Mouse (Mus musculus) kidney, embryonic 15.5 days (tissue): ENCODE measurements around the gene Zcchc8. TPM values are rescaled to one million over a fixed set of nuclear protein-coding genes. Genes with fewer than 3 reads are reported as not detected.
A peak's percentile ranks its signal among the peaks of the same experiment; 100 is the strongest.

ENCODE experiments used
- ATAC-seq: fragments of 200-750 bp; cut with Nextera tagmentation; replicated peaks from 2 replicates; pipeline ENCODE4 v1.8.0; 2017; ENCODE audit warnings: moderate TSS enrichment; ENCODE audit not compliant: low FRiP score
- H3K27ac ChIP-seq: fragments of 300-500 bp; sonication (generic); 2 replicates; pipeline ENCODE4 v1.5.1; 2015; ENCODE audit warnings: mild to moderate bottlenecking, inconsistent platforms
- H3K27me3 ChIP-seq: fragments of 300-500 bp; sonication (generic); 2 replicates; pipeline ENCODE4 v1.6.1; 2015; ENCODE audit warnings: inconsistent platforms
- H3K36me3 ChIP-seq: fragments of 300-500 bp; sonication (generic); 2 replicates; pipeline ENCODE4 v1.6.1; 2015; ENCODE audit warnings: inconsistent platforms
- H3K4me1 ChIP-seq: fragments of 300-500 bp; sonication (generic); 2 replicates; pipeline ENCODE4 v1.6.1; 2015; ENCODE audit warnings: inconsistent platforms
- H3K4me2 ChIP-seq: fragments of 300-500 bp; sonication (generic); 2 replicates; pipeline ENCODE4 v1.6.1; 2015; ENCODE audit warnings: moderate library complexity, mild to moderate bottlenecking, inconsistent platforms
- H3K4me3 ChIP-seq: fragments of 300-500 bp; sonication (generic); replicated peaks from 2 replicates; pipeline ENCODE4 v1.5.1; 2015; ENCODE audit warnings: mild to moderate bottlenecking, inconsistent platforms
- H3K9ac ChIP-seq: fragments of 300-500 bp; sonication (generic); 2 replicates; pipeline ENCODE4 v1.6.1; 2015; ENCODE audit warnings: mild to moderate bottlenecking, inconsistent platforms
- H3K9me3 ChIP-seq: fragments of 300-500 bp; sonication (generic); replicated peaks from 2 replicates; pipeline ENCODE4 v1.6.1; 2016; ENCODE audit warnings: inconsistent platforms
- WGBS: fragments of 180-500 bp; shearing (Covaris S2); methylation state at CpG from one replicate; pipeline ENCODE4 v1.1.7; 2015; ENCODE audit warnings: mixed read lengths; 5-methylcytosine and 5-hydroxymethylcytosine counted together
- polyA plus RNA-seq: library from polyadenylated mRNA; unstranded; fragments of >200 nt; fragmentation: Nextera tagmentation; extraction: Ambion mirVana; gene quantifications from 2 replicates; pipeline ENCODE4 v1.2.1, GENCODE M21; 2015

The Zcchc8 gene
- polyA plus RNA-seq, 1 experiment from 2014 or later, result 83.5 TPM

- peaks cover 19% of the 10 kb centered on the region for H3K4me1 ChIP-seq
- no peak overlapping the region for H3K4me3 ChIP-seq
- WGBS, result 44% methylated on average over 7 of the region's 7 CpGs
- H3K9me3 ChIP-seq, result no peaks in the 10 kb centered on the region
- peaks cover 21% of the 10 kb centered on the region for H3K36me3 ChIP-seq
- no peak overlapping the region for H3K27ac ChIP-seq
- H3K4me2 ChIP-seq, result no peak overlapping the region
- ATAC-seq, result no peak
- no peaks in the 10 kb centered on the region for H3K27me3 ChIP-seq
- H3K9ac ChIP-seq, result no peak overlapping the region
Measured at GRCm38 (mm10) chr5:123657651-123658050, 63.2 kb downstream of the Zcchc8 start.

DNA sequence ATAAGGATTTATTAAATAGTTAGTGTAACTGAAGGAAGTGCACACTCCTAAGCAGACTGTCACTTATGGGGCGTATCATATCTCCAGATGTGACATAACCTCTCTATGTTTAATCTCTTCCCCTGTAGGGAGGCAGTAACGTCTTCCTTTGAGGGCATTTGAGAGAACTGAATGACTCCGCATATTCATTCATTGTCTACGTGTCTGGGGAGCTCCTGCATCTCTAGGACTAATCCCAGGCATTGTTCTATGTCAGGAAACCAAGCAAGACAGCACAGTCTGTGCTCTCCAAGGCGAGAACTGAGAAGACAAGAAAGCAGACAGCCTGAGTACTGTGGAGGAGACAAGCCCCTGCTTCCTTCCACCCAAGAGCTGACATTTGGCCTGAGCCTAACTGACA is 66.0 kb downstream of the Zcchc8 start:
- no peak for ATAC-seq
- WGBS, result 70% methylated on average over 5 of the region's 5 CpGs
- Histone ChIP-seq H3K4me1 (peaks cover 5% of the 10 kb centered on the region; the same call in 1 of the 2 replicates), H3K36me3 (peaks cover 33% of the 10 kb centered on the region), H3K27ac (peak overlapping the region; percentile 45; the same call in 1 of the 2 replicates), H3K4me3 (no peak overlapping the region), H3K27me3 (no peaks in the 10 kb centered on the region), H3K9me3 (no peaks in the 10 kb centered on the region), H3K4me2 (no peak overlapping the region), H3K9ac (no peak overlapping the region)

DNA sequence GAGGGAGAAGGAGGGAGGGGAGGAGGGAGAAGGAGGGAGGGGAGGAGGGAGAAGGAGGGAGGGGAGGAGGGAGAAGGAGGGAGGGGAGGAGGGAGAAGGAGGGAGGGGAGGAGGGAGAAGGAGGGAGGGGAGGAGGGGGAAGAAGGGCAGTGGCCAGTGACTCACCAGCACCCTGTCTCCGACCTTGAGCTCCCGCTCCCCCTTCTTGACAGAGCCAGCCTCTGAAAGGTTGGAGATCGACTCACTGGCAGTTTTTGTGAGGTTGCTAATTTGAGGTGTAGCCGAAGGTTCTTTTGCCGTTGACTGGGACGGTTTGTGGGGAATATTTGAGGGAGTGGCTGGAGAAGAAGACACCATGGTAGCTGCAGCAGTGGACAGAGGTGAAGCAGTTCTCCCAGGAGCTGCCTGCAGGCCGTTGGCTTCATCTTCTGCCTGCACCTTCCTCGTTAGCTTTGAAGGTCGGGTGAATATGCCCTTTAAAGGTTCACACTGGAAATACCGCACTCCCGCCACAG is 67.6 kb downstream of the Zcchc8 start:
- Histone ChIP-seq H3K36me3 (peaks cover 37% of the 10 kb centered on the region), H3K9ac (no peak overlapping the region), H3K27ac (no peak overlapping the region), H3K4me3 (no peak overlapping the region), H3K9me3 (no peaks in the 10 kb centered on the region), H3K4me1 (peaks cover 5% of the 10 kb centered on the region; the same call in 1 of the 2 replicates), H3K4me2 (no peak overlapping the region), H3K27me3 (no peaks in the 10 kb centered on the region)
- WGBS, result 80% methylated on average over 11 of the region's 11 CpGs
- no peak for ATAC-seq

DNA sequence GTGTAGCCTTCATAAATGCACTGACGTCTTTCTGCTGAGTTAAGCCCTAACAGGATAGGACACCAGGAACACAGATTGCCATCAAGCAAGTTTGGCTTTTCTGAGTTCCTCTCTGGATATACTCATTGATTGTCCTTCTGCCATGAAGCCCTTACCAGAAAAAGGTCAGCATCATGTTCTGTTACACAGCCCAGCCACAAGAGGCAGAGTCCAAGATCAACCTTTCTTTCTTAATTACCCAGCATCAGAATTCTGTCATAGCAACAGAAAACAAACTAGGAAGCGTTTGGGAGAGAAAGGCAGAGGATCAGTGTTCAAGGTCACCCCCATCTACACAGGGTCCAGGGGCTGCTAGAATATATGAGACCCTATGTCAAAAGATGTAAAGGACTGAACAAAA is 70.1 kb downstream of the Zcchc8 start:
- Histone ChIP-seq H3K36me3 (peaks cover 59% of the 10 kb centered on the region), H3K27me3 (no peaks in the 10 kb centered on the region), H3K4me2 (no peak overlapping the region), H3K4me3 (no peak overlapping the region), H3K9ac (no peak overlapping the region), H3K4me1 (no peaks in the 10 kb centered on the region), H3K9me3 (no peaks in the 10 kb centered on the region), H3K27ac (no peak overlapping the region)
- WGBS, result 59% methylated on average over 2 of the region's 2 CpGs
- ATAC-seq, result no peak

Other genes with a start within 250 kb of the Zcchc8 start
- gene Lrrc43, start 231.8 kb downstream of the Zcchc8 start, polyA plus RNA-seq, result not detected in 2 replicates
- not detected in 2 replicates for gene Il31, start 231.6 kb downstream of the Zcchc8 start, polyA plus RNA-seq
- gene B3gnt4, start 210.6 kb downstream of the Zcchc8 start, polyA plus RNA-seq, result 0.22 TPM in 1 of 2 replicates, not detected in the other
- gene Diablo, start 196.9 kb downstream of the Zcchc8 start, polyA plus RNA-seq, result 114 and 121 TPM in 2 replicates
- 1.2 and 2.6 TPM in 2 replicates for gene Gm49027, start 195.6 kb downstream of the Zcchc8 start, polyA plus RNA-seq
- gene Vps33a, start 148.1 kb downstream of the Zcchc8 start, polyA plus RNA-seq, result 28.9 and 29.7 TPM in 2 replicates
- 34.0 and 34.1 TPM in 2 replicates for gene Clip1, start 36.5 kb downstream of the Zcchc8 start, polyA plus RNA-seq
- 122 and 124 TPM in 2 replicates for gene Rsrc2, start 28.3 kb upstream of the Zcchc8 start, polyA plus RNA-seq
- gene Kntc1, start 28.6 kb upstream of the Zcchc8 start, polyA plus RNA-seq, result 33.0 and 34.1 TPM in 2 replicates
- gene Hcar2, start 144.4 kb upstream of the Zcchc8 start, polyA plus RNA-seq, result 0.10 TPM in 1 of 2 replicates, not detected in the other
- 2.0 TPM in 2 replicates for gene Hcar1, start 158.9 kb upstream of the Zcchc8 start, polyA plus RNA-seq
- 145 and 164 TPM in 2 replicates for gene Denr, start 186.1 kb upstream of the Zcchc8 start, polyA plus RNA-seq
- 1.7 and 2.9 TPM in 2 replicates for gene Gm43518, start 206.3 kb upstream of the Zcchc8 start, polyA plus RNA-seq
- gene Ccdc62, start 209.6 kb upstream of the Zcchc8 start, polyA plus RNA-seq, result 6.0 and 6.9 TPM in 2 replicates